In the genomic region with DNA sequence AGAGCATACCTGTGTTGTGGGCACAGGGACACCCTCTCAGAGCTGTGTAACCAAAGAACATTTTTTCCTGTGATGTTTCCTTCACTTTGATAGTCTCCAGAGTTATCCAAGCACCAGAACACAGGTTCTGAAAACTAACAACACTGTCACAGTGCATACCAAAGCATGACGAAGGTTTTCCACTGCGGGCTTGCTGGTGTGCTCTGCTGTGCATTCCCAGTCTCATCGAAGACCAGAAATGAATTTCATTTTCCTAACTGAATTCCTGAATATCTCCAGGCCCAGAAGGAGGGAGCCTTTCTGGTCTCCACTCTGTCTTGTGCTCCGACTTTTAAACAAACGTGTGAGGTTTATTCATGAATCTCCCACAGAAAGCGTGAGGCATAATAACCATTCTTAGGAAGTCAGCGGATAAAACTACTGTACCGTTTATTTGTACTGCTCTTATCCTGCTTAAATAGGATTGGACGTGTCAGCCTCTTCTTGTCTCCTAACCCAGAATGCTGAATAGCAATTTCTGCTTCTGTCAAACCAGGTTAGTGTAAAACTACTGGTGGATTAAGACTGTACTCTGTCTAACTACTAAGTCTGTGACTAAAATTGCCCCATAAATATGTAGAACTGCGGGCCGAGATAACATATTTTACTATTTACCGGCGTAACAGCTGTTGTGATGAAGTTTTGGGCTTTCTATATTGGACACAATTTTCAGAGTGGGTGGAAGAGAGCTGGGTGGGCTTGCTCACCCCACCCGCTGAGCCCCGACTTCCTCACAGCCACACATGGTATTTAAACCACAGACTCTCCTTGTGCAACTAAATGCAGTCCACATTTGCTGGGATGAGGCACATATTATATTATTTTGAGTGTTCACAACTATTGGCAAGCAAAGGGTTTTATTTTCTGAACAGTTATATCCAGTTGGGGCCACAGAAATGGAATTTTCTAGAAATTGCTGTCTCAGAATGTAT, we compare ENCODE assay signal across 32 mouse cellular contexts.
DNase-seq lines count a peak whose midpoint lies in the region; ATAC-seq and TF ChIP-seq lines count a peak whose summit lies in the region.
"Had no signal": no experiment of that assay in that cellular context is flagged by ENCODE, and none has a peak within 500 bp of the region (broad histone marks: within the 10 kb centered on the region; RNA-seq: fewer than 3 reads in every experiment).

No protein-coding gene starts in this region.

- no peak for TF ChIP-seq CTCF in embryonic fibroblast, embryonic 13.5 days (IDR thresholded peaks at IDR 0.05; ENCODE audit: borderline replicate concordance, insufficient read depth, low read length)

- H3K27ac ChIP-seq in embryonic facial prominence, embryonic 13.5 days: peak overlapping the region; percentile 58
- H3K27ac ChIP-seq in embryonic facial prominence, embryonic 10.5 days (replicated peaks): no peak overlapping the region
- no peak overlapping the region for H3K27ac ChIP-seq in midbrain, embryonic 14.5 days (replicated peaks; ENCODE audit: low read depth, low read length)
- no peak overlapping the region for H3K27ac ChIP-seq in midbrain, embryonic 11.5 days (ENCODE audit: low read depth, low read length)
- peak overlapping the region; percentile 36; the same call in 1 of the 2 replicates for H3K27ac ChIP-seq in embryonic fibroblast, embryonic 13.5 days (ENCODE audit: insufficient read depth, low read length)
- no peak overlapping the region for H3K27ac ChIP-seq in stomach, embryonic 14.5 days (ENCODE audit: low read length)
- H3K27ac ChIP-seq: forebrain, embryonic 12.5 days; heart, embryonic 13.5 days; hindbrain, embryonic 10.5 days; hindbrain, embryonic 15.5 days; layer of hippocampus, adult 2 months; left cerebral cortex, adult 2 months; limb, embryonic 13.5 days; liver, embryonic 12.5 days; macrophage; neural tube, embryonic 15.5 days had no signal

- H3K36me3 ChIP-seq in embryonic facial prominence, embryonic 13.5 days: no peaks in the 10 kb centered on the region
- H3K36me3 ChIP-seq in embryonic facial prominence, embryonic 10.5 days (replicated peaks): no peaks in the 10 kb centered on the region
- H3K36me3 ChIP-seq in midbrain, embryonic 14.5 days (ENCODE audit: control insufficient read depth, insufficient read depth, low read length): no peaks in the 10 kb centered on the region
- no peaks in the 10 kb centered on the region for H3K36me3 ChIP-seq in midbrain, embryonic 11.5 days (ENCODE audit: control insufficient read depth, insufficient read depth, low read length)
- no peaks in the 10 kb centered on the region for H3K36me3 ChIP-seq in stomach, embryonic 14.5 days (ENCODE audit: control insufficient read depth, insufficient read depth, low read length)
- H3K36me3 ChIP-seq: forebrain, embryonic 12.5 days; heart, embryonic 13.5 days; hindbrain, embryonic 10.5 days; hindbrain, embryonic 15.5 days; limb, embryonic 13.5 days; liver, embryonic 12.5 days; neural tube, embryonic 15.5 days had no signal

- 52% methylated on average over 15 of the region's 15 CpGs for WGBS in embryonic facial prominence, embryonic 13.5 days
- WGBS in embryonic facial prominence, embryonic 10.5 days: 85% methylated on average over 15 of the region's 15 CpGs
- 55% methylated on average over 15 of the region's 15 CpGs for WGBS in midbrain, embryonic 14.5 days
- WGBS in midbrain, embryonic 11.5 days: 82% methylated on average over 15 of the region's 15 CpGs
- WGBS in stomach, embryonic 14.5 days: 53% methylated on average over 15 of the region's 15 CpGs

- H3K4me2 ChIP-seq in embryonic facial prominence, embryonic 13.5 days: no peak overlapping the region
- H3K4me2 ChIP-seq in midbrain, embryonic 14.5 days (ENCODE audit: low read length): no peak overlapping the region
- no peak overlapping the region for H3K4me2 ChIP-seq in midbrain, embryonic 11.5 days
- no peak overlapping the region for H3K4me2 ChIP-seq in stomach, embryonic 14.5 days (replicated peaks; ENCODE audit: low read depth, low read length)
- H3K4me2 ChIP-seq: forebrain, embryonic 12.5 days; heart, embryonic 13.5 days; hindbrain, embryonic 15.5 days; limb, embryonic 13.5 days; liver, embryonic 12.5 days; neural tube, embryonic 15.5 days had no signal

- no peaks in the 10 kb centered on the region for H3K9me3 ChIP-seq in embryonic facial prominence, embryonic 13.5 days
- no peaks in the 10 kb centered on the region for H3K9me3 ChIP-seq in embryonic facial prominence, embryonic 10.5 days
- H3K9me3 ChIP-seq in midbrain, embryonic 14.5 days (ENCODE audit: control insufficient read depth, low read length): no peaks in the 10 kb centered on the region
- H3K9me3 ChIP-seq in midbrain, embryonic 11.5 days (ENCODE audit: control insufficient read depth, low read length): no peaks in the 10 kb centered on the region
- H3K9me3 ChIP-seq in stomach, embryonic 14.5 days (ENCODE audit: control insufficient read depth, low read depth, low read length): no peaks in the 10 kb centered on the region
- H3K9me3 ChIP-seq: forebrain, embryonic 12.5 days; heart, embryonic 13.5 days; hindbrain, embryonic 10.5 days; hindbrain, embryonic 15.5 days; liver, embryonic 12.5 days; neural tube, embryonic 15.5 days had no signal

- H3K4me1 ChIP-seq in embryonic facial prominence, embryonic 13.5 days: peaks cover 21% of the 10 kb centered on the region
- H3K4me1 ChIP-seq in embryonic facial prominence, embryonic 10.5 days: no peaks in the 10 kb centered on the region; the same call in 1 of the 2 replicates
- H3K4me1 ChIP-seq in midbrain, embryonic 14.5 days (ENCODE audit: control insufficient read depth, insufficient read depth, low read length): no peaks in the 10 kb centered on the region; the same call in 1 of the 2 replicates
- H3K4me1 ChIP-seq in midbrain, embryonic 11.5 days (ENCODE audit: control insufficient read depth, insufficient read depth, low read length): no peaks in the 10 kb centered on the region
- H3K4me1 ChIP-seq in embryonic fibroblast, embryonic 13.5 days (ENCODE audit: control insufficient read depth, insufficient read depth, low read length): no peaks in the 10 kb centered on the region
- H3K4me1 ChIP-seq in stomach, embryonic 14.5 days (ENCODE audit: control insufficient read depth, insufficient read depth, low read length): 0 out of 2 replicates have a peak, but pooled peaks cover 7% of the 10 kb centered on the region
- H3K4me1 ChIP-seq: forebrain, embryonic 12.5 days; hindbrain, embryonic 10.5 days; hindbrain, embryonic 15.5 days; liver, embryonic 12.5 days; neural tube, embryonic 15.5 days had no signal

- H3K4me3 ChIP-seq in embryonic facial prominence, embryonic 13.5 days: no peak overlapping the region
- no peak overlapping the region for H3K4me3 ChIP-seq in embryonic facial prominence, embryonic 10.5 days
- H3K4me3 ChIP-seq in midbrain, embryonic 14.5 days (replicated peaks; ENCODE audit: low read depth, low read length): no peak overlapping the region
- no peak overlapping the region for H3K4me3 ChIP-seq in midbrain, embryonic 11.5 days (ENCODE audit: low read depth, low read length)
- H3K4me3 ChIP-seq in embryonic fibroblast, embryonic 13.5 days (ENCODE audit: insufficient read depth, low read length): no peak overlapping the region
- H3K4me3 ChIP-seq in stomach, embryonic 14.5 days (ENCODE audit: low read depth, low read length): no peak overlapping the region
- H3K4me3 ChIP-seq: forebrain, embryonic 12.5 days; heart, embryonic 13.5 days; hindbrain, embryonic 10.5 days; hindbrain, embryonic 15.5 days; layer of hippocampus, adult 2 months; left cerebral cortex, adult 2 months; limb, embryonic 13.5 days; liver, embryonic 12.5 days; neural tube, embryonic 15.5 days had no signal

- no peak for TF ChIP-seq POLR2A in embryonic fibroblast, embryonic 13.5 days (IDR thresholded peaks at IDR 0.05; ENCODE audit: low read depth, low read length)

- no peak for DNase-seq in embryonic facial prominence, embryonic 10.5 days (ENCODE audit: low spot score)
- DNase-seq in midbrain, embryonic 14.5 days: peak; percentile 33
- DNase-seq in midbrain, embryonic 11.5 days (ENCODE audit: low spot score, missing footprints): no peak
- DNase-seq in kidney, postnatal 14 days: no peak
- no peak for DNase-seq in kidney, postnatal 36 days
- DNase-seq: adrenal gland, adult 8-10 months; cerebellum, adult 8-10 months; cerebellum, postnatal 25 days; forebrain, postnatal 0 days; gastrocnemius, postnatal 36 days; heart, postnatal 10 days; kidney, adult 9 months; kidney, postnatal 25 days; liver, postnatal 0 days; right cerebral cortex, adult 18-20 months; right cerebral cortex, postnatal 4 days; thymus, postnatal 14 days had no signal

- H3K9ac ChIP-seq in embryonic facial prominence, embryonic 13.5 days: no peak overlapping the region
- no peak overlapping the region for H3K9ac ChIP-seq in midbrain, embryonic 14.5 days (replicated peaks; ENCODE audit: low read length)
- H3K9ac ChIP-seq in midbrain, embryonic 11.5 days (ENCODE audit: low read length): no peak overlapping the region
- H3K9ac ChIP-seq in stomach, embryonic 14.5 days (replicated peaks; ENCODE audit: low read depth, low read length): no peak overlapping the region
- H3K9ac ChIP-seq: forebrain, embryonic 12.5 days; forebrain, postnatal 0 days; heart, embryonic 13.5 days; hindbrain, embryonic 15.5 days; limb, embryonic 13.5 days; liver, embryonic 12.5 days; liver, postnatal 0 days; neural tube, embryonic 15.5 days had no signal

- H3K27me3 ChIP-seq in embryonic facial prominence, embryonic 13.5 days: no peaks in the 10 kb centered on the region
- 0 out of 2 replicates have a peak, but pooled peaks cover 6% of the 10 kb centered on the region for H3K27me3 ChIP-seq in embryonic facial prominence, embryonic 10.5 days (replicated peaks; ENCODE audit: low read depth, poor library complexity, severe bottlenecking)
- H3K27me3 ChIP-seq in midbrain, embryonic 14.5 days (ENCODE audit: control insufficient read depth, insufficient read depth, low read length): no peaks in the 10 kb centered on the region
- H3K27me3 ChIP-seq in midbrain, embryonic 11.5 days (ENCODE audit: control insufficient read depth, insufficient read depth, low read length): no peaks in the 10 kb centered on the region
- no peaks in the 10 kb centered on the region for H3K27me3 ChIP-seq in stomach, embryonic 14.5 days (ENCODE audit: control insufficient read depth, insufficient read depth, low read length)
- H3K27me3 ChIP-seq: CH12.LX; forebrain, embryonic 12.5 days; heart, embryonic 13.5 days; hindbrain, embryonic 15.5 days; liver, embryonic 12.5 days; neural tube, embryonic 15.5 days had no signal

- no peak for ATAC-seq in embryonic facial prominence, embryonic 13.5 days (ENCODE audit: insufficient number of reproducible peaks, insufficient read depth, low FRiP score, low TSS enrichment, low read depth)
- no peak for ATAC-seq in midbrain, embryonic 14.5 days (ENCODE audit: low FRiP score, low TSS enrichment)
- no peak for ATAC-seq in midbrain, embryonic 11.5 days (ENCODE audit: low FRiP score)
- peak; percentile 37; the same call in 1 of the 2 replicates for ATAC-seq in stomach, embryonic 14.5 days (ENCODE audit: insufficient number of reproducible peaks, insufficient read depth, low FRiP score, low read depth)
- ATAC-seq: forebrain, postnatal 0 days; inflammation-experienced regulatory T-cells, adult 6 months; liver, embryonic 12.5 days; liver, postnatal 0 days had no signal

Comparison
In these comparisons a context has a peak if more than half of its experiments do, and no peak if none do; other contexts are left out.
1. H3K27ac ChIP-seq: peak in embryonic facial prominence, embryonic 13.5 days (single experiment) and embryonic fibroblast, embryonic 13.5 days (single experiment); none in embryonic facial prominence, embryonic 10.5 days (single experiment), midbrain, embryonic 14.5 days (single experiment), midbrain, embryonic 11.5 days (single experiment) and stomach, embryonic 14.5 days (single experiment).